Mouse (Mus musculus) megakaryocyte, embryonic 14.5 days (primary cell): ENCODE measurements at regions not wholly inside any gene's neighbourhood (a gene's known extent, or its start where the extent isn't known, plus 50 kb on each side); places are given as distances from the start of the nearest gene placed in this dataset.

Source experiments
- FLI1 ChIP-seq: IDR thresholded peaks from 2 replicates; pipeline ENCODE4 v1.6.1; 2012; ENCODE audit warnings: low read length, inconsistent platforms, mixed read lengths
- GATA1 ChIP-seq: IDR thresholded peaks from 3 replicates; pipeline ENCODE4 v1.6.1; 2012; ENCODE audit warnings: mixed read lengths, low read length, inconsistent platforms, borderline replicate concordance

DNA sequence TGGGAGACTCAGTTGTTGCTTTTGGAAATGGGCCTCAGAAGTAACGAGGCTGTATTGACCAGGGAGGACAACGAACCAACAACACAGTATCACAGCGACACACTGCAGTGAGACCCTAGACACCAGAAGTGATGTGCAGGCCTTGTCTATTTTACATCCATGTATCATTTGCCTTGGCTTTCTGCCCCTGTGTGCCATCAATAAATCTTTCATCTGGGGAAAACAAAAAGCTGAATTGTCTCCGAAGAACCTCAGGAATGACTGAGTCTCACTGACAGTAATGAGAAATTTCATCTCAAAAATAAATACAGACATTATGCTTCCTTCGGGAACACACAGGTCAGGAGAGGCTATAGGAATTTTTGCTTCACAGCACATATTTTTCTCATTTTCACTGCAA is 68.7 kb upstream of the Tnfsf11 start:
- no peak for TF ChIP-seq GATA1
- no peak for TF ChIP-seq FLI1
